Mouse (Mus musculus) limb, embryonic 15.5 days (tissue): ENCODE measurements around the gene Rs1. TPM values are rescaled to one million over a fixed set of nuclear protein-coding genes. Genes with fewer than 3 reads are reported as not detected.
"Not testable (repeated sequence)": the region's sequence is repeated elsewhere in the genome, so short reads cannot be mapped to it uniquely, and the experiment has no call there.

Experiments used
- ATAC-seq: fragments of 200-750 bp; cut with Nextera tagmentation; 2 replicates; pipeline ENCODE4 v1.8.0; 2017; ENCODE audit warnings: low read depth, moderate TSS enrichment; ENCODE audit not compliant: insufficient number of reproducible peaks, low FRiP score, low TSS enrichment
- H3K27ac ChIP-seq: fragments of 300-500 bp; sonication (generic); 2 replicates; pipeline ENCODE4 v1.5.1; 2015; ENCODE audit warnings: moderate library complexity, mild to moderate bottlenecking, inconsistent platforms
- H3K27me3 ChIP-seq: fragments of 300-500 bp; sonication (generic); 2 replicates; pipeline ENCODE4 v1.6.1; 2015; ENCODE audit warnings: inconsistent platforms
- H3K36me3 ChIP-seq: fragments of 300-500 bp; sonication (generic); 2 replicates; pipeline ENCODE4 v1.6.1; 2015; ENCODE audit warnings: inconsistent platforms
- H3K4me1 ChIP-seq: fragments of 300-500 bp; sonication (generic); 2 replicates; pipeline ENCODE4 v1.6.1; 2015; ENCODE audit warnings: inconsistent platforms
- H3K4me2 ChIP-seq: fragments of 300-500 bp; sonication (generic); 2 replicates; pipeline ENCODE4 v1.6.1; 2015; ENCODE audit warnings: mild to moderate bottlenecking, inconsistent platforms
- H3K4me3 ChIP-seq: fragments of 300-500 bp; sonication (generic); 2 replicates; pipeline ENCODE4 v1.5.1; 2015; ENCODE audit warnings: mild to moderate bottlenecking, inconsistent platforms
- H3K9ac ChIP-seq: fragments of 300-500 bp; sonication (generic); 2 replicates; pipeline ENCODE4 v1.6.1; 2015; ENCODE audit warnings: inconsistent platforms
- H3K9me3 ChIP-seq: fragments of 300-500 bp; sonication (generic); 2 replicates; pipeline ENCODE4 v1.6.1; 2016; ENCODE audit warnings: inconsistent platforms
- WGBS: fragments of 180-500 bp; shearing (Covaris S2); methylation state at CpG from one replicate; pipeline ENCODE4 v1.1.7; 2015; 5-methylcytosine and 5-hydroxymethylcytosine counted together
- polyA plus RNA-seq: library from polyadenylated mRNA; unstranded; fragments of >200 nt; fragmentation: Nextera tagmentation; extraction: Ambion mirVana; gene quantifications from 2 replicates; pipeline ENCODE4 v1.2.1, GENCODE M21; 2015

Rs1 gene
- polyA plus RNA-seq, result 0.06 TPM in 1 of 2 replicates, not detected in the other

DNA sequence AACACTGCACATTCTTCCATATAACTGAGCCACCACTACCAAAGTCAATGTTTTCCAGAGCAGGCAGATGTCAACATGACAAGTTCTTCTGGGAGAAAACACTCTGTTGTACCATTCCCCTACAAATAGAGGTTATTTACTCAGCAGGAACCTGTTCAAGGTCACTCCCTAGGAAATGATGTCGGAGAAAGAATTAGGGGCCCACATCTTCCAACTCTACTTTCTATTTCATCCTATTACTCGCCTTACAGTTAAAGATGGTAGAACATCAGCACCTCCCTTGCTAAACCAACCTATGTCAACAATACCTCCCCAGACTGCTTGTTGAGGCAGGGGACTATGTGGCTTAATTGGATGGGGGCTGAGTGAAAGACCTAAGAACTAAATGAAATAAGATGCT is at the start of gene Rs1:
TSS of gene Rs1 (plus strand) at position 301 of the 400 bp plus-strand sequence.
- H3K4me3 ChIP-seq, result peak within 1 kb of the TSS; percentile 48
- H3K27me3 ChIP-seq, result peaks cover 10% of the 10 kb centered on the region
- no peaks in the 10 kb centered on the region for H3K9me3 ChIP-seq
- ATAC-seq, result no peak
- no peaks in the 10 kb centered on the region for H3K4me1 ChIP-seq
- WGBS, result 88% methylated on average over 2 of the region's 2 CpGs
- H3K9ac ChIP-seq, result no peak within 1 kb of the TSS
- no peak within 1 kb of the TSS for H3K27ac ChIP-seq
- no peaks in the 10 kb centered on the region for H3K36me3 ChIP-seq
- H3K4me2 ChIP-seq, result peak within 1 kb of the TSS; percentile 24; the same call in 1 of the 2 replicates

DNA sequence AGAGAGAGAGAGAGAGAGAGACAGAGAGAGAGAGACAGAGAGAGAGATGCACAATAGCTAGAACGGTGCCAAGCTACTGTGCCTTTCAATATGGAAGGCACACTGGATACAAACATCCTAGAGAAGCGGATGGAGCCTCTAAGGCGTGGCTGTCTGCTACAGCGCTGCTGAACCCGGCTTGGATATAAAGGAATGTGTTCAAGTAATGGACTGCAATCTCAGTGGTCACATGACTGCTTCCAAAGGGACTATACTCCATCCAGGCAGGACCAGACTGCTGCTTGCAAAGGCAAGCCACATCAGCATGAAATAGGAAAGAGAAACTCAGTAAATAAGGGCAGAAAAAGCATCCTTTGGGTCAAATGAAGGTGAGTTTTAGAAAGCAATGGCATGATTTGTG is 32.2 kb upstream of the Rs1 start, which contains the start of gene Ppef1:
TSS of gene Ppef1 (minus strand) at position 116 of the 400 bp plus-strand sequence.
- H3K27me3 ChIP-seq, result peaks cover 5% of the 10 kb centered on the region; the same call in 1 of the 2 replicates
- ATAC-seq, result no peak
- no peak within 1 kb of the TSS for H3K4me2 ChIP-seq
- no peak within 1 kb of the TSS for H3K27ac ChIP-seq
- WGBS, result 72% methylated on average over 5 of the region's 5 CpGs
- no peaks in the 10 kb centered on the region for H3K4me1 ChIP-seq
- no peaks in the 10 kb centered on the region for H3K36me3 ChIP-seq
- H3K9ac ChIP-seq, result no peak within 1 kb of the TSS
- H3K9me3 ChIP-seq, result no peaks in the 10 kb centered on the region
- H3K4me3 ChIP-seq, result no peak within 1 kb of the TSS

DNA sequence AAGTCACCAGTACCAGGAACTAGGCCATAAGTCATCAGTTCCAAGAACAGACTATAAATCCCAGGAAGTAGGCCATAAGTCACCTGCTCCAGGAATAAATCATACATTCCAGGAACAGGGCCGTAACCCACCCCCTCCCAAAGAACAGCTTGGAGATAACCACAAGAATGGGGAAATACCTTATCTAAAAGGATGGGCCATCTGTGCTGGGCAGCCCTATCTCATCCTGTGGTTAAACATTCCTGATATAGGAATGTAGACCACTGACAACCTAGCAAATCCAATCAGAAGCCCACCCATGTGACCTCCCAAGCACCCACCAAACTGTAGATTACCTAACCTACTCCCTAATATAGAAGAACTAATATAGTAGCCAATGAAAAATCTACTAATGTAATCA is 22.4 kb upstream of the Rs1 start:
- 94% methylated on average over 1 of the region's 1 CpGs for WGBS
- H3K4me1 ChIP-seq, result no peaks in the 10 kb centered on the region

DNA sequence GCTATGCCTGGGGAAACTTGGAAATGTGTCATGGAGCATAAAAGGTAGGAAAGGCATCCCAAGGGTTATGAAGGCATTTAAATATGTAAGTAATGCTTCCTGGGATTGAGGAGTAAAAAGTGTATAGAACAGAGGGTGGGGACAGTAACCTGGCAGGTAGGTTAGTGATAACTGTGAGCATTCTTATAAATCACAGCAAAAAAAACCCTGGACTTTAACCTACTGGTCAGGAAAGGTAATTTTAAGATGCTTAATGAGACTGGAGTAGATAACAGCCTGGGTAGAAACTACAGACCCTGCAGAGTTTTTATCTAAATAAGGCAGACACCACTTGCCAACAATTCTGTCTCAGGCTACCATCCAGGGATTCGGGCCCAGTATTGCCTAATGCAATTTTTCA is 19.2 kb upstream of the Rs1 start:
- 64% methylated on average over 1 of the region's 1 CpGs for WGBS
- Histone ChIP-seq H3K4me1 (no peaks in the 10 kb centered on the region), H3K9ac (no peak overlapping the region), H3K27ac (no peak overlapping the region), H3K4me3 (no peak overlapping the region), H3K36me3 (no peaks in the 10 kb centered on the region), H3K9me3 (no peaks in the 10 kb centered on the region), H3K27me3 (no peaks in the 10 kb centered on the region), H3K4me2 (no peak overlapping the region)
- ATAC-seq, result no peak

More for the DNA sequence above, 22.4 kb upstream of the Rs1 start:
- Histone ChIP-seq H3K4me2 (no peak overlapping the region), H3K36me3 (no peaks in the 10 kb centered on the region), H3K9me3 (no peaks in the 10 kb centered on the region), H3K4me3 (no peak overlapping the region), H3K27ac (no peak overlapping the region), H3K27me3 (no peaks in the 10 kb centered on the region), H3K9ac (no peak overlapping the region)
- no peak for ATAC-seq

DNA sequence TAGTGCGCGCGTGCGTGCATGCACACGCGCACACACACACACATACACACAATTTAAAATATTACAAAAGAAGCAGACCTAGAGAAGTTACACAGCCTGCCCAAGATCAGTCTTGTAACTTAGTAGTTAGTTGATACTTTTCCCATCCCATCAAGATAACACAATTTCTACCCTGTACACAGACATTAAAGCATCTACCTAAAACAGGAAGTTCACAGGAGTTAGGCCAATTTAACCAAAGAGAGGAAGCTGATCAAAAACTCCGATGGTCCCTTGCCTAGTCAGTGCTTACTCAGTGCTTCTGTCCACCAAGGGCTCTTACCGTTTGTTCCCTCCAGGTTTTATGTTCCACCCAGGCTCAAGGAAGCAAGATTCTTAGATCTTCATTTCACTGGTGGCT is 17.0 kb upstream of the Rs1 start:
- no peak overlapping the region for H3K27ac ChIP-seq
- H3K9me3 ChIP-seq, result no peaks in the 10 kb centered on the region
- no peaks in the 10 kb centered on the region for H3K4me1 ChIP-seq
- H3K4me2 ChIP-seq, result no peak overlapping the region
- ATAC-seq, result no peak
- no peak overlapping the region for H3K4me3 ChIP-seq
- 90% methylated on average over 8 of the region's 8 CpGs for WGBS
- H3K36me3 ChIP-seq, result no peaks in the 10 kb centered on the region
- 0 out of 2 replicates have a peak, but pooled peaks cover 6% of the 10 kb centered on the region for H3K27me3 ChIP-seq
- no peak overlapping the region for H3K9ac ChIP-seq

DNA sequence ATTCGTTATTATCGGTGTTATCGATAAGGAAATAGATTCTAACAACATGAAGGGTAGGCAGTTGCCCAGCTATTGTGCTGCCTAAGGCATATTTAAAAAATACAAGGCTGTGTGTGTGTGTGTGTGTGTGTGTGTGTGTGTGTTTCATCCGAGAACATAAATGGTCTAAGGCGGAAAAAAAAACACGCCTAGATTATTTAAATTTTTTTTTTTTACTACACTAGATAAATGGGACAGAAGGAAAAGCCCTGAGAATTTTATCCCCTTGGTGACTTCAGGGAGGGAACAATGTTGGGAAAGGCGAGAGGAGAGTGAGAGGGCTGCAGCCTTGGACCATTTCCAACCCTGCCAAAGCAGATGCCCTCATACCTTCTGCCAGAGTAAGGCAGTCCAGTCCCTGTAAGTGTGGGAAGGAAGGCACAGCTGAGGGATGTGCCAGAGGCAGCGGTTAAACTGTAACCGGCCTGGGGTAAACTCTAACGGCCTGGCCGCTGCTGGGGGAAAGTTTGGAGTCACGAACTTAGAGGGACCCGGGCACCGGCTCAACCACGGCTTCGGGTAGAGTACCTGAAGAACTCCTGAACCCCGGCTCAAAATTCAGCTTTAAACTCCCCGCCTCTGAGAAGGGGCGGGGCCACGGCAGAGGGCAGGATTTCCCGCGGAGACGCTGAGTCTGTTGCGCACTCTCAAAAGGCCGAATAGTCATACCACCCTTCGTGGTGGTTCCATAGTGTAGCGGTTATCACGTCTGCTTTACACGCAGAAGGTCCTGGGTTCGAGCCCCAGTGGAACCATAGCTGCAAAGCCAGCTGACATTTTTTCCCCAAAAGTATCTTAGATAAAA is 2.2 kb upstream of the Rs1 start:
- Histone ChIP-seq H3K27ac (peak overlapping the region; percentile 61; the same call in 1 of the 2 replicates), H3K9me3 (no peaks in the 10 kb centered on the region), H3K27me3 (peaks cover 3% of the 10 kb centered on the region; the same call in 1 of the 2 replicates), H3K9ac (no peak overlapping the region), H3K4me2 (peak overlapping the region; percentile 45), H3K4me3 (peak overlapping the region; percentile 48), H3K36me3 (no peaks in the 10 kb centered on the region), H3K4me1 (no peaks in the 10 kb centered on the region)
- WGBS, result 31% methylated on average over 30 of the region's 30 CpGs
- peak; percentile 89 for ATAC-seq

DNA sequence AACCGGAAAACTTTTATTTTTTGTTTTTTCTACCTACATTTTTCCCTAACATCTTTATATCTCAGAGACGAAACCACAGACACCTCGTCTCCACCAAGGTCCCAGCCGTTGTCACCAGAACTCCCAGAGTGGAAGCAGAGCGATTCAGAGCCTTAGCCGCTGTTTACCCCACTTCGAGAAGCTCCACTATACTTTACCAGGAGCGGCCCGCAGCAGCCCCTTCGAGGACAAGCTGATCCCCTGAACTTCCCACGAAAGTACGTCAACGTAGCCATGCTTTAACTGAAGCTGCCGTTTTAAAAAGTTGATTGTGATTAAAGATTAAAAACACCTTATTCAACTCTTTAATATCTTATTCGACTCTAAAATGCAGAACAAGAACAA is 1.6 kb upstream of the Rs1 start:
- Histone ChIP-seq H3K27ac (peak overlapping the region; percentile 61), H3K27me3 (peaks cover 6% of the 10 kb centered on the region)
- 31% methylated on average over 15 of the region's 15 CpGs for WGBS

DNA sequence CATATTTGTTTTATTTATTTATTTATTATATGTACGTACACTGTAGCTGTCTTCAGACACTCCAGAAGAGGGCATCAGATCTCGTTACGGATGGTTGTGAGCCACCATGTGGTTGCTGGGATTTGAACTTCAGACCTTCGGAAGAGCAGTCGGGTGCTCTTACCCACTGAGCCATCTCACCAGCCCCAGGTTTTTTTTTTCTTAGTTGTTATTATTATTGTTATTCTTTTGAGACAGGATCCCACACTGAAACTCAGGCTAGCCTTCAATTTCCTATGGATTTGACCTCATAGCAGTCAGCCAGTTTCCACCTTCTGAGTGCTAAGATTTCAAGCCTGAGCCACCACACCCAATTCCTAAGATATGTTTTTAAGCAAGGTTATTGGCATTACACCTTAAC is 1.8 kb downstream of the Rs1 start:
- not testable (repeated sequence) for H3K36me3 ChIP-seq, H3K4me2 ChIP-seq, H3K27ac ChIP-seq, H3K9me3 ChIP-seq, ATAC-seq, H3K4me3 ChIP-seq, H3K9ac ChIP-seq, H3K4me1 ChIP-seq
- H3K27me3 ChIP-seq, result peaks cover 10% of the 10 kb centered on the region
- 78% methylated on average over 5 of the region's 5 CpGs for WGBS

More for the DNA sequence above, 1.6 kb upstream of the Rs1 start:
- ATAC-seq, result peak; percentile 71; the same call in 1 of the 2 replicates
- no peaks in the 10 kb centered on the region for H3K36me3 ChIP-seq
- no peaks in the 10 kb centered on the region for H3K4me1 ChIP-seq
- no peaks in the 10 kb centered on the region for H3K9me3 ChIP-seq
- no peak overlapping the region for H3K4me2 ChIP-seq
- no peak overlapping the region for H3K9ac ChIP-seq
- H3K4me3 ChIP-seq, result peak overlapping the region; percentile 48

DNA sequence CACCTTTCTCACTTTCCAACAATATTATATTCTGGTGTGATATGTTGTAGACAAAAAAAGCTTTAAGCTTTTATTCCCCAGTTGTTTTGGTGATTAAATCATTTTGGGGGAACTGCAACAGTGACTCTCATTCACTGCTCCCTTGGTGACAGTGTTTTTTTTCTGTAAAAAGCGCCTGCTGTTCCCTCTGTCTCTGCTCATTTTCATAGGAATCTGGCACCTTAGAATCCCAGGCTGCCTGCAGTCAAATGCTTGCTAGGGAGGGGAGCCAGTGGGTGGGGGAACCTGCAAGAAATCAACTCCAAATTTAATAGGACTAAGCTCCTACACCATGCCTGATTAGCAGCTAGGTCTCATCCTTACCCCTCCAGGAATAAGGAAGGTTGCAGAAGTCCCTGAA is 5.2 kb downstream of the Rs1 start:
- Histone ChIP-seq H3K27ac (no peak overlapping the region), H3K27me3 (peaks cover 23% of the 10 kb centered on the region), H3K36me3 (no peaks in the 10 kb centered on the region), H3K4me1 (no peaks in the 10 kb centered on the region), H3K4me3 (no peak overlapping the region), H3K4me2 (no peak overlapping the region), H3K9ac (no peak overlapping the region), H3K9me3 (no peaks in the 10 kb centered on the region)
- no peak for ATAC-seq
- WGBS, result 20% methylated on average over 1 of the region's 1 CpGs

DNA sequence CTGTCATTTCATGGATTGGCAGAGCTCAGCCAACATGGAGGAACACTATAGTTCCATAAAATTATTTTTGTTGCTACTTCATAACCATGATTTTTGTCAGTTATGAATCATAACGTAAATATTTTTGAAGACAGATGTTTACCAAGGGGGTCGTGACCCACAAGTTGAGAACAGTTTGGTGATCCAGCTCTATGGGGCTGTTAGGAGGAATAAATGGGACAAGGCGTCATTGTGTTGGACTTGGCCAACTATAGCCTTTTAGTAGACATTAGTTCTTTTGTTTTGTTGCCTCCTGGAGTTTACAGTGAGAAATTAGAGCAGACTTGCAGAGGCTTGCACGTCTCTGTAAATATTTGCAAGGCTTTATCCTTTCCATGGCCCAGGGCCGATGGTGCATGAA is 14.5 kb downstream of the Rs1 start:
- H3K4me1 ChIP-seq, result no peaks in the 10 kb centered on the region
- H3K9me3 ChIP-seq, result no peaks in the 10 kb centered on the region
- no peak overlapping the region for H3K4me3 ChIP-seq
- ATAC-seq, result no peak
- no peaks in the 10 kb centered on the region for H3K27me3 ChIP-seq
- H3K27ac ChIP-seq, result no peak overlapping the region
- H3K36me3 ChIP-seq, result no peaks in the 10 kb centered on the region
- H3K4me2 ChIP-seq, result no peak overlapping the region
- H3K9ac ChIP-seq, result no peak overlapping the region
- 68% methylated on average over 5 of the region's 5 CpGs for WGBS

DNA sequence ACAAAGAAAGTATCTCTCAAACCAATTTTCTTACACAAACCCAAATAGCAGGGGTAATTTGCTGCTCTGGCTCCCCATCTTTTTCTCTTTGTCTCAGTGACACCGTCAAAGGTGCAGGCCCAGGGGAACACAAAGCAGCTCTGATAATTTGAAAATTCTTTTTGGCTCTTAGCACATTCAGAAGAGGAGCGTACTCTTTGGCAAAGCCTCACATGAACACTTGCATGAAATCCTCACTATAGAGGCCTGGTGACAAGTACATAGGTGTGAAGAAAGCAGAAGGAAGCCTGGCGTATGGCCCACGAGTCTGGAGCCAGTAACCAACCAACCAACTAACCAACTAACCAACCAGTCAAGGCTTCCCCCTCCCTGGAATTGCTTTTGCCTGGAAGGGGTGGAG is 27.1 kb downstream of the Rs1 start:
- no peak for ATAC-seq
- Histone ChIP-seq H3K4me1 (no peaks in the 10 kb centered on the region), H3K27ac (no peak overlapping the region)

DNA sequence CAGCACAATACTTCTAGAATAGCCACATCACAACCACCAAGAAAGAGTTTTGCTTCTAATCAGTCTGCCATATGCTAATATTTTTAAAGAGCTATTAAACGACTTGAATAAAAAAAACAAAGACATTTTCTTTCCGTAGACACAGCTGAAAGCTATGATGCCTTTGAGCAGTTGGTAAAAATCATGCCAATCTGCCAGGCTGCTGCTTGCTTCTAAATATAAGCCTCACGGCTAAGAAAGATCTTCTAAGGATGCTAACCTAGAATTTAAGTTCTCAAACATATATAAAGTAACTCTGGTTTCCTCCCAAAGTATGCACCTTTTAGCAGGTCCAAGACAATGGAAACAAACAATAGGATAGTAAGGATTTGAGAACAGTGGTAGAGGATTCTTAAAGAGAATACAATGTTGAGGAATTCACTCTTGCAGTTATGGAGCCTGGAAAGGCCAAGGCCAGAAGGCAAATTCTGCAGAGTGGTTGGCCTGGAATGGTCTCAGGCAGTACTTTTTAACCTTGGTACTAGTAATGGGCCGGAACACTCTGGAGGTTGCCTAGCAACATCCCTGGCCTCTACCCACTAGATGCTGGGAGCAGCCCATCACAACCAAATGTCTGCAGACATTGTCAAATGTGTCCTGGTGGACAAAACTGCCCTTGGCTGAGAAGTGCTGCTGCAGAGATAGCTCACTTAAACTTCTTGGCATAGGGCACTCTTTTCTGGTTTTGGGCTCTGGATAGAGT is 36.8 kb downstream of the Rs1 start:
- no peaks in the 10 kb centered on the region for H3K4me1 ChIP-seq
- H3K4me2 ChIP-seq, result no peak overlapping the region
- no peaks in the 10 kb centered on the region for H3K9me3 ChIP-seq
- H3K27me3 ChIP-seq, result peaks cover 14% of the 10 kb centered on the region; the same call in 1 of the 2 replicates
- no peak overlapping the region for H3K4me3 ChIP-seq
- no peaks in the 10 kb centered on the region for H3K36me3 ChIP-seq
- no peak overlapping the region for H3K27ac ChIP-seq
- no peak overlapping the region for H3K9ac ChIP-seq
- 68% methylated on average over 4 of the region's 4 CpGs for WGBS
- no peak for ATAC-seq

More for the DNA sequence above, 27.1 kb downstream of the Rs1 start:
- WGBS, result 77% methylated on average over 4 of the region's 4 CpGs
- Histone ChIP-seq H3K27me3 (peaks cover 14% of the 10 kb centered on the region; the same call in 1 of the 2 replicates), H3K9ac (no peak overlapping the region), H3K36me3 (no peaks in the 10 kb centered on the region), H3K4me2 (no peak overlapping the region), H3K4me3 (no peak overlapping the region), H3K9me3 (no peaks in the 10 kb centered on the region)
